Mouse (Mus musculus) MEL (cell line): ENCODE data around the gene Ppp2r5a. TPM values are rescaled to one million over a fixed set of nuclear protein-coding genes. Genes with fewer than 3 reads are reported as not detected.
A peak's percentile ranks its signal among the peaks of the same experiment; 100 is the strongest.

Source experiments
- DNase-seq: peaks from one replicate; pipeline ENCODE4 v3.0.0; 2011; ENCODE audit warnings: low read depth, low spot score
- H3K27ac ChIP-seq: 2 replicates; pipeline ENCODE4 v1.5.1; 2012; ENCODE audit warnings: low read depth, mild to moderate bottlenecking, control low read depth, low read length, moderate library complexity; ENCODE audit not compliant: control insufficient read depth
- H3K27me3 ChIP-seq, 2 experiments: fragments of 150-350 bp in 1 of 2; sonication (generic) in 1 of 2; 2 replicates each; pipeline ENCODE4 v1.6.1; 2012; ENCODE audit warnings: low read length in 2 of 2, mild to moderate bottlenecking in 2 of 2, improper control_type of control experiment in 1 of 2, moderate library complexity in 1 of 2; ENCODE audit not compliant: insufficient read depth in 2 of 2, control insufficient read depth in 1 of 2
- H3K36me3 ChIP-seq, 2 experiments: 2 replicates each; pipeline ENCODE4 v1.6.1; 2012 to 2014; ENCODE audit warnings: low read length in 2 of 2, improper control_type of control experiment in 1 of 2, inconsistent platforms in 1 of 2, mild to moderate bottlenecking in 1 of 2; ENCODE audit not compliant: insufficient read depth in 2 of 2, control insufficient read depth in 1 of 2
- H3K4me1 ChIP-seq, 2 experiments: fragments of 150-350 bp in 1 of 2; sonication (generic) in 1 of 2; 2 replicates each; pipeline ENCODE4 v1.6.1; 2012; ENCODE audit warnings: low read length in 2 of 2, improper control_type of control experiment in 1 of 2, mild to moderate bottlenecking in 1 of 2; ENCODE audit not compliant: insufficient read depth in 2 of 2, control insufficient read depth in 1 of 2
- H3K4me3 ChIP-seq, 2 experiments: fragments of 150-350 bp in 1 of 2; sonication (generic) in 1 of 2; 2 replicates each; pipeline ENCODE4 v1.5.1; 2012; ENCODE audit warnings: low read depth in 2 of 2, low read length in 2 of 2, mild to moderate bottlenecking in 2 of 2, moderate library complexity in 2 of 2, control low read depth in 1 of 2, improper control_type of control experiment in 1 of 2; ENCODE audit not compliant: control insufficient read depth in 1 of 2, insufficient read depth in 1 of 2
- H3K79me2 ChIP-seq: 2 replicates; pipeline ENCODE4 v1.6.1; 2012; ENCODE audit warnings: mild to moderate bottlenecking, low read length, moderate library complexity; ENCODE audit not compliant: control insufficient read depth, poor library complexity, insufficient read depth
- H3K9ac ChIP-seq: 2 replicates; pipeline ENCODE4 v1.6.1; 2012; ENCODE audit warnings: low read depth, mild to moderate bottlenecking, control low read depth, low read length, moderate library complexity; ENCODE audit not compliant: control insufficient read depth, poor library complexity, severe bottlenecking
- H3K9me3 ChIP-seq: fragments of 150-350 bp; sonication (generic); replicated peaks from 2 replicates; pipeline ENCODE4 v1.6.1; 2012; ENCODE audit warnings: mild to moderate bottlenecking, low read length, improper control_type of control experiment, moderate library complexity; ENCODE audit not compliant: insufficient read depth
- CHD2 ChIP-seq: IDR thresholded peaks from 2 replicates; pipeline ENCODE4 v1.6.1; 2011; ENCODE audit warnings: low read length, improper control_type of control experiment
- CTCF ChIP-seq, 3 experiments: IDR thresholded peaks in 2 of 3; conservative IDR thresholded peaks in 1 of 3; 2 replicates each; pipeline ENCODE4 v1.5.1; 2011 to 2012; ENCODE audit warnings: low read length in 3 of 3, low read depth in 2 of 3, mild to moderate bottlenecking in 2 of 3, improper control_type of control experiment in 1 of 3, inconsistent platforms in 1 of 3, mixed read lengths in 1 of 3, moderate library complexity in 1 of 3; ENCODE audit not compliant: control insufficient read depth in 1 of 3, insufficient read depth in 1 of 3, poor library complexity in 1 of 3, severe bottlenecking in 1 of 3
- EP300 ChIP-seq, 2 experiments: IDR thresholded peaks; 2 replicates each; pipeline ENCODE4 v1.6.1; 2011; ENCODE audit warnings: improper control_type of control experiment in 2 of 2, low read length in 2 of 2, low read depth in 1 of 2, mild to moderate bottlenecking in 1 of 2
- ETS1 ChIP-seq: IDR thresholded peaks from 2 replicates; pipeline ENCODE4 v1.6.1; 2012; ENCODE audit warnings: low read depth, mild to moderate bottlenecking, inconsistent platforms, low read length, improper control_type of control experiment, moderate library complexity
- GABPA ChIP-seq: IDR thresholded peaks from 2 replicates; pipeline ENCODE4 v1.6.1; 2012; ENCODE audit warnings: low read depth, mild to moderate bottlenecking, inconsistent platforms, low read length, improper control_type of control experiment, moderate library complexity
- GATA1 ChIP-seq: IDR thresholded peaks from 2 replicates; pipeline ENCODE4 v1.6.1; 2011; ENCODE audit warnings: low read depth, low read length, improper control_type of control experiment
- HCFC1 ChIP-seq: IDR thresholded peaks from 2 replicates; pipeline ENCODE4 v1.6.1; 2012; ENCODE audit warnings: low read depth, mild to moderate bottlenecking, inconsistent platforms, low read length, improper control_type of control experiment, moderate library complexity
- JUND ChIP-seq: IDR thresholded peaks from 2 replicates; pipeline ENCODE4 v1.6.1; 2011; ENCODE audit warnings: low read depth, mild to moderate bottlenecking, improper control_type of control experiment, low read length
- KAT2A ChIP-seq: conservative IDR thresholded peaks from 2 replicates; pipeline ENCODE4 v1.6.1; 2012; ENCODE audit warnings: low read depth, low read length, improper control_type of control experiment, inconsistent platforms
- MAX ChIP-seq: IDR thresholded peaks from 2 replicates; pipeline ENCODE4 v1.6.1; 2011; ENCODE audit warnings: low read length, improper control_type of control experiment
- MAZ ChIP-seq: IDR thresholded peaks from 2 replicates; pipeline ENCODE4 v1.6.1; 2012; ENCODE audit warnings: low read depth, mild to moderate bottlenecking, inconsistent platforms, low read length, improper control_type of control experiment
- MEF2A ChIP-seq: IDR thresholded peaks from 2 replicates; pipeline ENCODE4 v1.6.1; 2014; ENCODE audit warnings: low read depth, mild to moderate bottlenecking, inconsistent platforms, low read length, improper control_type of control experiment; ENCODE audit not compliant: poor library complexity, insufficient replicate concordance, severe bottlenecking; ENCODE audit errors: extremely low read depth
- NELFE ChIP-seq: IDR thresholded peaks from 2 replicates; pipeline ENCODE4 v1.6.1; 2011; ENCODE audit warnings: low read depth, low read length, improper control_type of control experiment
- POLR2A ChIP-seq, 2 experiments: IDR thresholded peaks; 2 replicates each; pipeline ENCODE4 v1.6.1; 2011 to 2012; ENCODE audit warnings: low read length in 2 of 2, mild to moderate bottlenecking in 2 of 2, control low read depth in 1 of 2, improper control_type of control experiment in 1 of 2, low read depth in 1 of 2, moderate library complexity in 1 of 2; ENCODE audit not compliant: control insufficient read depth in 1 of 2, insufficient read depth in 1 of 2, poor library complexity in 1 of 2
- POLR2AphosphoS2 ChIP-seq: IDR thresholded peaks from 2 replicates; pipeline ENCODE4 v1.6.1; 2011; ENCODE audit warnings: low read length, improper control_type of control experiment
- POLR2AphosphoS5 ChIP-seq: IDR thresholded peaks from 2 replicates; pipeline ENCODE4 v1.6.1; 2012; ENCODE audit warnings: low read depth, borderline replicate concordance, mild to moderate bottlenecking, inconsistent platforms, low read length, moderate library complexity, mixed read lengths
- RAD21 ChIP-seq: IDR thresholded peaks from 2 replicates; pipeline ENCODE4 v1.6.1; 2011; ENCODE audit warnings: mild to moderate bottlenecking, low read depth, low read length, improper control_type of control experiment
- RCOR1 ChIP-seq: IDR thresholded peaks from 2 replicates; pipeline ENCODE4 v1.6.1; 2012; ENCODE audit warnings: low read depth, mild to moderate bottlenecking, inconsistent platforms, low read length, improper control_type of control experiment
- TAL1 ChIP-seq: IDR thresholded peaks from 2 replicates; pipeline ENCODE4 v1.6.1; 2012; ENCODE audit warnings: mild to moderate bottlenecking, inconsistent platforms, low read length, moderate library complexity, mixed read lengths
- TBP ChIP-seq: IDR thresholded peaks from 2 replicates; pipeline ENCODE4 v1.8.0; 2011; ENCODE audit warnings: low read depth, low read length, improper control_type of control experiment
- TCF12 ChIP-seq: IDR thresholded peaks from 2 replicates; pipeline ENCODE4 v1.6.1; 2014; ENCODE audit warnings: low read depth, mild to moderate bottlenecking, inconsistent platforms, low read length, improper control_type of control experiment, moderate library complexity
- USF1 ChIP-seq: IDR thresholded peaks from 2 replicates; pipeline ENCODE4 v1.6.1; 2014; ENCODE audit warnings: low read depth, mild to moderate bottlenecking, inconsistent platforms, low read length, improper control_type of control experiment, moderate library complexity
- ZKSCAN1 ChIP-seq: IDR thresholded peaks from 2 replicates; pipeline ENCODE4 v1.6.1; 2012; ENCODE audit warnings: low read depth, mild to moderate bottlenecking, inconsistent platforms, low read length, improper control_type of control experiment, moderate library complexity
- ZNF384 ChIP-seq: IDR thresholded peaks from 2 replicates; pipeline ENCODE4 v1.6.1; 2012; ENCODE audit warnings: low read depth, mild to moderate bottlenecking, inconsistent platforms, low read length, improper control_type of control experiment
- polyA plus RNA-seq, 2 experiments: library from polyadenylated mRNA; stranded (reverse) in 1 of 2; unstranded in 1 of 2; fragments of >175 nt in 1 of 2; fragments of >200 nt in 1 of 2; gene quantifications; 2 replicates each; pipeline versions ENCODE4 v1.2.1 to v1.2.4; 2012; ENCODE audit warnings: low replicate concordance in 2 of 2, low read depth in 1 of 2; ENCODE audit not compliant: insufficient read length in 2 of 2, insufficient read depth in 1 of 2, missing spikeins in 1 of 2
- total RNA-seq: library from RNA; depleted of rRNA; stranded (reverse); fragments of 300-350 nt; gene quantifications from 2 replicates; pipeline ENCODE4 v1.2.3, GENCODE M21; 2012

Ppp2r5a gene
- total and polyA plus RNA-seq, 3 experiments, result 46.6 to 48.6 TPM; not detected in 1

DNA sequence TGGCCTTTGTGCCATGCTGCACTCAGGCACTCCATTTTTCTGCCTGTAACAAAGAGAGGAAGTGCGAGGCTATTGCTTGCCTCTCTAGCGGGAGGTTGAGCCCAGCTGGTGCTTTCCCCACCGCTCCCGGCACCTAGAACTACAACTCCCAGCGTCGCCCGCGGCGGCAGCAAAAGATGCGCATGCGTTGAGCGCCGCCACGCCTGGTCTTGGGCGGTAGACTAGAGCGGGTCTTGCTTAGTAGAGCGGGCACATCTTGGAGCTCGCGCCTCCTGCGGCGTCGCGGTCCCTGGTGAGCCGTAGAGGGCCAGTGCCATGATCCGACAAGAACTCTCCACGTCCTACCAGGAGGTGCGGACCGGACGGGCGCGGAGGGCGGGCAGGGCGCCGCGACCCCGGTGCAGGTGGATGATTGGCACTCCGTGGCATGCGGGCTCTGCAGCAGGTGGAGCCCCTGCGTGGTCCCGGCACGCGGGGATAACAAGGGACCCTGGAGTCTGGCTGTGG lies 77.3 kb downstream of the Ppp2r5a start, which contains the start of gene Tmem206 (continued):
- TF ChIP-seq ETS1, result peak; percentile 81
- TF ChIP-seq POLR2A (IDR thresholded peaks at IDR 0.05; ENCODE audit: control insufficient read depth in 1 of 2, insufficient read depth in 1 of 2, low read depth in 1 of 2, low read length in 2 of 2, poor library complexity in 1 of 2), result peak; percentile 95 to 98
- TF ChIP-seq GABPA, result no peak
- peak; percentile 90 for TF ChIP-seq POLR2AphosphoS2
- 0 out of 2 replicates have a peak, but pooled peaks have one; percentile 42 for TF ChIP-seq USF1
- TF ChIP-seq TAL1, result no peak
- TF ChIP-seq JUND, result no peak
- TF ChIP-seq MAX, result peak; percentile 92
- TF ChIP-seq CHD2, result 0 out of 2 replicates have a peak, but pooled peaks have one; percentile 18
- no peak for TF ChIP-seq CTCF (IDR thresholded peaks at IDR 0.05 in 2 of 3, conservative IDR thresholded peaks at IDR 0.05 in 1 of 3; ENCODE audit: control insufficient read depth in 1 of 3, insufficient read depth in 1 of 3, low read depth in 2 of 3, low read length in 3 of 3, poor library complexity in 1 of 3, severe bottlenecking in 1 of 3)
- TF ChIP-seq MEF2A, result no peak
- peak; percentile 89 for TF ChIP-seq TBP
- peak; percentile 99 for TF ChIP-seq HCFC1
- TF ChIP-seq GATA1, result peak; percentile 31; the same call in 1 of the 2 replicates
- peak; percentile 94 for TF ChIP-seq KAT2A
- no peak for TF ChIP-seq RAD21
- peak; percentile 98 for TF ChIP-seq NELFE
- TF ChIP-seq ZNF384, result peak; percentile 41; the same call in 1 of the 2 replicates
- no peak for TF ChIP-seq POLR2AphosphoS5

DNA sequence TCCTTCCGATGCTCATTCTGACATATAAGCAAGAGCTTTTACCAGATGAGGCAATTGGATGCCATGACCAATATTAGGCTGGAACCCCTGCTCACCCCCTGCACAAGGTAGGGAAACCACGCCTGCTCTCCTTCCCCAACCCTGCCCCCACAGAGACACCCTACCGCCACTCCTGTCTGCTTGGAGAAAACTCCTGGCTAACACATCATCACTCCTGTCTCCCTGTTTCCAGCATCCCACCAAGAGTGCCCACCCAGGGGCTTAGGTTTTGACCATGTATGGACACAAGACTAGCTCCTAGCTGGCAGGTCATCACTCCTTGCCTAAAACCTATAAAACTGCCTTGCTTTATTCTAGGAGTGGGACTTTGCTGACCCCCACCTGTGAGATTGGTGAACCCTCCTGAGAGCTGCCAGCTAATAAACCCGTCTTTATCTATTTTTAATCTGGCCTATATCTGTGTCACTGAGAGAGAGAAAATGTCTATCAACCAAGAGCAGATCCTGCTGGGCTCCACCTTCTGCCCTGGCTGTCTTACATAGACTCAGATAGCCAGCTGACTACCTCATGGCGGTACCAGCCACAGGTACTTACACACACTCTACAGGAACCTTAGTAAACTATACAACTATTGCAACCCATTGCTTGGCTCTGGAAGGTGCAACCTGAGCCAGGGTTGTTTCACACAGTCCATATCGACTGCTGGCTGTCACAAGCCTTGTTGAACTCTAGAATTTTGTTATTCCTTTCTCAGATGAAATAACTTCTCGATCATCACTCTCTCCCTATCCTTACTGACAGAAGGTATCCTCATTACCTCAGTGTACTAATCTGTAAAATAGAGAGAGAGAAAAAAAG lies 78.1 kb downstream of the Ppp2r5a start:
- peak; percentile 54 for DNase-seq
- Histone ChIP-seq H3K27ac (peak overlapping the region; percentile 41), H3K9me3 (no peaks in the 10 kb centered on the region), H3K4me3 (peak overlapping the region; percentile 18 to 45; a peak in 3 of 4 replicates), H3K9ac (peak overlapping the region; percentile 59), H3K27me3 (no peaks in the 10 kb centered on the region), H3K4me1 (peaks cover 13 to 31% of the 10 kb centered on the region in 2 experiments), H3K79me2 (peaks cover 18% of the 10 kb centered on the region), H3K36me3 (peaks cover 0 to 23% of the 10 kb centered on the region in 2 experiments; a peak in 2 of 4 replicates)
- TF ChIP-seq TCF12 (peak; percentile 65; the same call in 1 of the 2 replicates), GATA1 (peak; percentile 63), POLR2AphosphoS2 (no peak), ZKSCAN1 (no peak), EP300 (IDR thresholded peaks at IDR 0.05; ENCODE audit: low read depth in 1 of 2, low read length in 2 of 2) (peak; percentile 41 to 49), MAZ (no peak), RCOR1 (0 out of 2 replicates have a peak, but pooled peaks have one; percentile 12)
